Mouse (Mus musculus) spleen, adult 2 months (tissue): ENCODE results near the gene Olfr809.

Experiments used
- CTCF ChIP-seq: fragments of 200-500 bp; IDR thresholded peaks from 2 replicates; pipeline ENCODE4 v1.5.1; 2011; ENCODE audit warnings: mild to moderate bottlenecking, inconsistent platforms; ENCODE audit not compliant: insufficient read depth, insufficient read length, insufficient replicate concordance; ENCODE audit errors: extremely low read depth
- POLR2A ChIP-seq: fragments of 200-500 bp; IDR thresholded peaks from 2 replicates; pipeline ENCODE4 v1.6.1; 2011; ENCODE audit warnings: low read depth, low read length, inconsistent platforms

GRCm38 (mm10) chr10:129765182-129765581, 9.3 kb upstream of the Olfr809 start, which contains the start of gene Olfr808:
- TF ChIP-seq CTCF (no peak), POLR2A (no peak)
